Mouse (Mus musculus): ENCODE results near the gene Pdcd11.

Pdcd11 gene

GRCm38 (mm10) chr19:47090550-47091156, at the start of gene Pdcd11, which contains the start of gene Usmg5:
Gene Pdcd11, plus strand, starts transcription at chr19:47090768.
Gene Usmg5, minus strand, starts transcription at chr19:47090647.
- DNase-seq: peak; percentile 98

- no peak for DNase-seq
Observed at GRCm38 (mm10) chr19:47043608-47044007, 47.0 kb upstream of the Pdcd11 start.

GRCm38 (mm10) chr19:47046343-47046742, 44.2 kb upstream of the Pdcd11 start:
- no peak for DNase-seq

- DNase-seq: no peak
Observed at GRCm38 (mm10) chr19:47047236-47047833, 43.2 kb upstream of the Pdcd11 start.

DNA sequence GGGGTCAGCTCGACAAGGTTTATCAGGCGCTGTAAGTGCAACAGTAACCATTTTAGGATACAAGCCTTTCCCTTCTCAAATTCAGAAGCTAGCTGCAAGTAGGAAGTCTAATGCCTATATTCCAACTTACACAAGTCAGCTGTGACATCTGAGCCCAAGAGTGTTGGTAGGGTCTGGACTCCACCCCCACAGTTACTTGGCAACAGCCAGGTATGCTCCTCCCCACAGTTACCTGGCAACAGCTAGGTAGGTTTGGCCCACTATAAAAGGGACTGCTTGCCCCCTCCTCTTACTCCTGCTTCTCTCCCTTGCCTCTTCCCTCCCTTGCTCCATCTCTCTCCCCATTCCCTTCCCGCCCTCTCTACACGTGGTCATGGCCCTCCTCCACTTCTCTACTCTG, 41.5 kb upstream of the Pdcd11 start:
- no peak for DNase-seq

DNA sequence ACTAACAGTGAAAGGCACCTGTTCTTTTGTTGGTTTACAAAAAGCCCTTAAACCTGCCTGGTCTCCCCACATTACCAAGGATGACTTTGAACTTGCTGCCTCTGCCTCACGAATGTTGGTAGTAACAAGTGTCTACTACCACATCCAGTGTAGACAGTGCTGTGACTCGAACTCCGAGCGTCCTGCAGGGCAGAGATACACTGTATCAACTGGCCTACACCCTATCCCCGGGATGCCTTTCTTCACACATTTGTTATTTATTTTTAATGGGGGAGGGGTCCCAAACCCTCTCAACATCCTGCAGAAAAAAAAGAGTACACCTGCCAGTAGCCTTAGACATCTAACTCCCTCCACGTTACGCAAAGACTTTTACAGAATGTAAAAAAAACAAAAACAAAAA, 40.7 kb upstream of the Pdcd11 start:
- no peak for DNase-seq

DNA sequence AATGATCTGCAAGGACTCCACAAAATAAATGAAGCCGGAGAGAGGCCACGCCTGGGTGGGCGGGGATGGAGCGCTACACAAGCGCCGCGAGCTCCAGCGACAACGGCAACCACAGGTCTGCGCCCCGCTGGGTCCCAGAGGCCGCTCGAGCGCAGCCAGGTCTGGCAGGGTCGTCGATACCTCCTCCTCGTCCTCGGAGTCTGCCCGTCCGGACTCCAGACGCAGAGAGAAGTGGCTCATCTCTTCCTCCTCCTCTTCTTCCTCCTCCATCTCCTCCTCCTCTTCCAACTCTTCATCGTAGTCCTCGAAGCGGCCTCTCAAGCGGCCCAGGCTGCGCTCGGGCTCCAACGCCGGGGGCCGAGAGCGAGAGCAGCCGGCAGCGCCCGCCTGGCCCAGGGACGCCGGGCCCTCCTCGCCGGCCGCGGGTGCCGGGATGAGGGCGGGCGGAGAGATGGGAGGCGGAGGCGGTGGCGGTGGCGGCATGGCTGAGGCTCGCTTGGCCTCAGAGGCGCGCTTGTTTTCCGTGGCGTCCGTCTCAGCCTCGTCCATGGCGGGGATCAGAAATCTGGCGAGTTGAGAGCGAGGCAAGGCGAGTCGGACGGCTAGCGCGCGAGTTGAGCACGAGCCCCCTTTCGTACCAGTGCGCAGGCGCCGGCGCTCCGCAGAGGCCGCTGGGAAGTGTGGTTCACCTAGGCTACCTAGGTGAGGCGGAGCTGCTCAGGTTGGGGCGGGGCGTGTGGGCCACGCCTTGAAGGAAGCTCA, 40.1 kb upstream of the Pdcd11 start, which contains the start of gene Pcgf6:
TSS of gene Pcgf6 (minus strand) at position 636 of the 762 bp plus-strand sequence.
- peak; percentile 90 for DNase-seq

- DNase-seq: no peak
Observed at GRCm38 (mm10) chr19:47052927-47053326, 37.6 kb upstream of the Pdcd11 start.

DNA sequence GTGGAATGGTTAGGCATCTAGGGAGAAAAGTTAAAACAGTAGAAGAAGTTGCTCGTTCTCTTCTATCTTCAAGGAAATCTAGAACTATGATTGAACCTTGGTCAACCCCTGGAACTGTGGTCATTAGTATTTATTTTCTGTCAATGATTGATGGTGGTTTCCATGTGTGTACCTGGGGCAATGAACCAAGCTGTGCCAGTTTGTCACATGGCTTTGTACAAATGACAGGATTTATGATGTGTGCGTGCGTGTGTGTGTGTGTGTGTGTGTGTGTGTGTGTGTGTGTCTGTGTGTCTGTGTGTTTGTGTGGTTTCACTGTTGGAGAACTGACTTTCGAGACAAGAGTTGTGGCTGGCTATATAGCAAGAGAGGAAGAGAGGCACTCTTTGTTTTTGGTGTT, 37.1 kb upstream of the Pdcd11 start:
- DNase-seq: no peak

GRCm38 (mm10) chr19:47057684-47058083, 32.9 kb upstream of the Pdcd11 start:
- no peak for DNase-seq

DNA sequence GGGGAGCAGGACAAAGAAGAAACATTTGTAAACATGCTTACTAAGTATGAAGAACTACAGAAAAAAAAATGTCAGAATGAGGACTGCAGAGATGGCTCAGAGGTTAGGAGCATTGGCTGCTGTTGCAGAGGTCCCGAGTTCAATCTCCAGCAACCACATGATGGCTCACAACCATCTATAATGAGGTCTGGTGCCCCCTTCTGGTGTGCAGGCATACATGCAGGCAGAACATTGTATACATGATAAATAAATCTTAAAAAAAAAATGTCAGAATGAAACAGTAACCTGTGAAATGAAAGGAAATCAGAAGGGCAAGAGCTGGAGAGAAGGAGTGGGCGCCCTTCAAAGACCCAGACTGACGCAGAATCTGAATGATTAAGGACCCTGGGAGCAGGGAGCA, 24.7 kb upstream of the Pdcd11 start:
- DNase-seq: no peak

DNA sequence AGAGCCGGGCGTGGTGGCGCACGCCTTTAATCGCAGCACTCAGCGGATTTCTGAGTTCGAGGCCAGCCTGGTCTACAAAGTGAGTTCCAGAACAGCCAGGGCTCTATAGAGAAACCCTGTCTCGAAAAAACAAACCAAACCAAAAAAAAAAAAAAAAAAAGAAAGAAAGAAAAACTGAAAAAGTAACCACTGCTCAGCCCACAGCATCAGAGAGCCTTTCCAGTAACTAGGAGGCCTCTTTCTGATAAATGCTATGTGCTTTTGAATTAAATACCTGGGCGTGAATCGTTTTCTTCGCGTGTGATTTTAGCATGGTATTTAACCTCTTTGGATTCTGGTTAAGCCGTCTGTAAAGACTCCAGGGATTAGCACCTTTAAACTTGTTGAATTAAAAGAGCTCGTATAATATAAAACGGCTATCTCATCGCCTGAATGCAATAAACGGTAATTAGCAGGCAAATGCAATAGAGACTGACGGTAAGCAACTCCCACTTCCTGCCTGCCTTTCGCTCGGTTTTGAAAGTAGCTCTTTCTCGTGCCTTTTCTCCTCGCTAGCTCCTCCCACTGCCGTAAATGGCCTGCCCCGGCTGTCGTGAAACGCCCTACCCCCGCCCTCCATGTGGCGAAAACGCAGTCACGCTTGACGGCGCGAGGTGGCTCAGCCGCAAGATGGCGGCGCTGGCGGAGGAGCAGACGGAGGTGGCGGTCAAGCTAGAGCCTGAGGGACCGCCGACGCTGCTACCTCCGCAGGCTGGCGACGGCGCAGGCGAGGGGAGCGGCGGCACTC, 23.3 kb upstream of the Pdcd11 start, which contains the start of gene Taf5:
TSS of gene Taf5 (plus strand) at position 651 of the 787 bp plus-strand sequence.
- peak; percentile 97 for DNase-seq

- DNase-seq: peak; percentile 89
Observed at GRCm38 (mm10) chr19:47067924-47068611, 22.5 kb upstream of the Pdcd11 start.

DNA sequence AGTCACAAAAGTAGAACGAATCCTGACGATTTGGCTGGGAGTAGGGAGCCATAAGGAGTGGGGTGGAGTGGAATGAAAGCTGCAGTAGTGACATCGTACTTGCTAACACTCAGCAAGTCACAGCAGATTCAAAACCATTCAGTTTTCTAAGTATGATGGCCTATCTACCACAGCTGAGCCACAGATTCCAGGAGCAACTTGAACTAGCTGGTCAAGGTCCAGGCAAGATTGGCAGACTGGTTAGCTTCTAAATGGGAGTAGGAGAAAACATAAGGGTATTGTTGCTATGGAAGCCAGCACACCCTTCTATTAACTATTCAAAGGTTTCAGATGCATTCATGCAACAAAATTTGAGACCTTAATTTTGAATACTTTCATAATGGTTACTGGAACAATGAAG, 2.3 kb upstream of the Pdcd11 start:
- DNase-seq: no peak

DNA sequence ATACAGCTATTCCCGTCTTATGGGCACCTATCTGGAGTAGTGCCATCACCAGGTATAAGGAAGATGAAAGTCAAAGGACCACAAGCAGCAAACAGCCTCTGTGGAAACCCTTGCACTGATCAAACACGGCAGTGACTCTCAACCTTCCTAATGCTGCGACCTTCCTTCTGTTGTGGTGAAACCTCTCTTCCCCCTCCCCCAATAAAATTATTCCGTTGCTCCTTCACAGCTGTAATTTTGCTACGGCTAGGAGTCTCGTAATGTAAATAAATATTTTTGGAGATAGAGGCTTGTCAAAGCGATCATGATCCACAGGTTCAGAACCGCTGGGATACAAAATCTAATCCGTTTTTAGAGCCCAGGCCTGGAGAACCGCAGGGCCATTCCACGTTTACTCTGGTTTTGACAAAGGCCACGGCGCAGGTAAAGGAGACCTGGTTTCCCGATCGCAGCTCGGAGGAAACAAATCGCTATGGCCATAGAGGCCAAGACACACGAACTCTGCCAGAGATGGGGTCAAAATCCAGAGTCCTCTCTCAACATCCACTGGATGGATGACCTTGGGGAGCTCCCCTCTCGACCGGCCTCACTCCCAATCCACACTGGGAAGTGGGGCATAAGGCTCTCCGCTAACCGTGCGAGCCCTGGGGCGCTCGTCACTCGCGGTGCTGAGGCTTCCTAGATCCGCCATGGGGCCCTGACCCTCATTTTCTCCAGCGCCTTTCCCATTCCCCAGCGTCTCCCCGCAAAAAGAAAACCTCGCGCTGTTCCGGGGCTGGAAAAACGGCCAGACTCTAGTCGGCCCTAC, 646 bp upstream of the Pdcd11 start:
- no peak for DNase-seq

DNA sequence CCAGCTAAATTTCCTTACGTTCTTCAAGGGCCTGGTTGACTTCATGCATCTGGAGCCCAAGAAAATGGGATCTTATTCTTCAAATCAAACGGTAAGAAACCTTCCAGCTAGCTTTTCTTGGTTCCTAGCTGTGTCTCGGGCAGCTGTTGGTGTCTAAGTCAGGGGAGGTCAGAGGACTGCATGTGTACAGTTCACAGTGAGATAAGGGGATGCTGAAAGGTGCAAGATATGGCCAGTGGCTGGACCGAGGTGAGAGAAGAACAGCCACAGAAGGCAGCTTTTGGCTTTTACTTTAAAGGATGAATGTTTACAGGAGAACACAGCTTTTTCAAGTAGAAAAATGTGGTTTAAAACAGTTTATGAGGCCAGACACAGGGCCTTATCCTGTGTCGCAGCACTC, 10.5 kb downstream of the Pdcd11 start:
- DNase-seq: no peak

GRCm38 (mm10) chr19:47104641-47105271, 14.2 kb downstream of the Pdcd11 start:
- DNase-seq: no peak

GRCm38 (mm10) chr19:47118634-47119033, 28.1 kb downstream of the Pdcd11 start:
- DNase-seq: no peak

DNA sequence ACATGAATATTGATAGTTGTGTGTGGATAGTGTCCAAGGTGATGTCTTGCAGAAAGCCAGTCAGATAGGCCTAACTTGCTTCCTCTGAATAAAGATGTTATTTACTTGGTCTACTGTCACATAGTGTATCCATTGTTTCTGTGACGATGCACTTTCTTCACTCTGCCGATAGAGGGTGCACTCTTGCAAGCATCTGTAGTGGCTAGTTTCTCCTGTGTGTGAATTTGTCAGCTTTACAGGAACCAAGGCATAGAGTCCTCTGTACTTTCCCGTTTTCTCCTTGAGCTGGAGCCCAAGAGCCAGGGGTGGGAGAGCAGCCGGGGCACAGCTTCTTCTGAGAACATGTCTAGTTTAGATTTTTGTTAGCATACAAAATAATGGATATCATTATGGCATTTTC, 30.5 kb downstream of the Pdcd11 start:
- DNase-seq: no peak

- DNase-seq: no peak
Observed at GRCm38 (mm10) chr19:47122802-47123201, 32.2 kb downstream of the Pdcd11 start.

DNA sequence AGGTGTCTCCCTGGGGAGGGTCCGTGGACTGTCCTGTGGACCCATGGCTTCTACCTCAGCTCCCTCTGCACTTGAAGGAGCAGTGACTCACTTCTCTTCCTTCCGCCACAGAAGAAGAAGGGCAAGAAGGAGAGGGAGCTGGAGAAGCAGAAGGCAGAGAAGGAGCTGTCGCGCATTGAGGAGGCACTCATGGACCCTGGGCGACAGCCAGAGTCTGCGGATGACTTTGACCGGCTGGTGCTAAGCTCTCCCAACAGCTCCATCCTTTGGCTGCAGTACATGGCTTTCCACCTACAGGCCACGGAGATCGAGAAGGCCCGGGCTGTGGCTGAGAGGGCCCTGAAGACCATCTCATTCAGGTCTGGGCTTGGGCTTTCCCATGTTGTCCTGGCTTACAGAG, 37.6 kb downstream of the Pdcd11 start:
- DNase-seq: no peak

All from right cerebral cortex, adult 18-20 months (tissue).